ENCODE assay signal across 15 mouse cellular contexts in genomic region chr16:77252349-77252748, GRCm38 (mm10).
DNase-seq lines count a peak whose midpoint lies in the region; ATAC-seq and TF ChIP-seq lines count a peak whose summit lies in the region.
"Had no signal": no experiment of that assay in that cellular context is flagged by ENCODE, and none has a peak within 500 bp of the region (broad histone marks: within the 10 kb centered on the region; RNA-seq: fewer than 3 reads in every experiment).

No protein-coding gene starts in this region.

- H3K4me3 ChIP-seq in heart, adult 2 months: no peak overlapping the region
- no peak overlapping the region for H3K4me3 ChIP-seq in heart, embryonic 10.5 days
- H3K4me3 ChIP-seq in liver, adult 2 months (ENCODE audit: insufficient read depth, low read depth, low read length): no peak overlapping the region
- no peak overlapping the region for H3K4me3 ChIP-seq in liver, embryonic 12.5 days
- no peak overlapping the region for H3K4me3 ChIP-seq in embryonic facial prominence, embryonic 14.5 days (ENCODE audit: low read depth, low read length)
- H3K4me3 ChIP-seq: embryonic facial prominence, embryonic 12.5 days; hindbrain, embryonic 10.5 days; limb, embryonic 13.5 days had no signal

- no peak overlapping the region for H3K9ac ChIP-seq in heart, adult 2 months (ENCODE audit: low read depth, low read length)
- H3K9ac ChIP-seq in liver, adult 2 months (ENCODE audit: low read depth, low read length): no peak overlapping the region
- no peak overlapping the region for H3K9ac ChIP-seq in liver, embryonic 12.5 days
- no peak overlapping the region for H3K9ac ChIP-seq in embryonic facial prominence, embryonic 14.5 days (ENCODE audit: low read depth, low read length)
- H3K9ac ChIP-seq: embryonic facial prominence, embryonic 12.5 days; limb, embryonic 13.5 days had no signal

- H3K27ac ChIP-seq in heart, adult 2 months: no peak overlapping the region
- H3K27ac ChIP-seq in heart, embryonic 10.5 days: no peak overlapping the region
- no peak overlapping the region for H3K27ac ChIP-seq in liver, adult 2 months (replicated peaks; ENCODE audit: insufficient read depth, low read depth, low read length)
- H3K27ac ChIP-seq in liver, embryonic 12.5 days: no peak overlapping the region
- no peak overlapping the region for H3K27ac ChIP-seq in embryonic facial prominence, embryonic 14.5 days (replicated peaks; ENCODE audit: low read depth, low read length)
- H3K27ac ChIP-seq: embryonic facial prominence, embryonic 12.5 days; hindbrain, embryonic 10.5 days; limb, embryonic 13.5 days; macrophage had no signal

- H3K27me3 ChIP-seq in heart, adult 2 months (ENCODE audit: control insufficient read depth, insufficient read depth, low read length): no peaks in the 10 kb centered on the region
- no peaks in the 10 kb centered on the region for H3K27me3 ChIP-seq in heart, embryonic 10.5 days (ENCODE audit: insufficient read depth, poor library complexity, severe bottlenecking)
- H3K27me3 ChIP-seq in liver, adult 2 months (ENCODE audit: control insufficient read depth, insufficient read depth, low read length): no peaks in the 10 kb centered on the region
- no peaks in the 10 kb centered on the region for H3K27me3 ChIP-seq in liver, embryonic 12.5 days (replicated peaks)
- H3K27me3 ChIP-seq in embryonic facial prominence, embryonic 14.5 days (replicated peaks; ENCODE audit: control insufficient read depth, insufficient read depth, low read length): no peaks in the 10 kb centered on the region
- H3K27me3 ChIP-seq: embryonic facial prominence, embryonic 12.5 days; limb, embryonic 13.5 days had no signal

- no peaks in the 10 kb centered on the region for H3K79me2 ChIP-seq in heart, adult 2 months (replicated peaks; ENCODE audit: control insufficient read depth, insufficient read depth, low read length)
- no peaks in the 10 kb centered on the region for H3K79me2 ChIP-seq in liver, adult 2 months (ENCODE audit: control insufficient read depth, insufficient read depth, low read length)

- no peak for ATAC-seq in liver, embryonic 12.5 days
- no peak for ATAC-seq in embryonic facial prominence, embryonic 14.5 days (ENCODE audit: low read depth)

- 23% methylated on average over 3 of the region's 3 CpGs for WGBS in heart, adult 2 months
- WGBS in heart, embryonic 10.5 days: 68% methylated on average over 3 of the region's 3 CpGs
- 34% methylated on average over 3 of the region's 3 CpGs for WGBS in liver, adult 2 months
- WGBS in liver, embryonic 12.5 days (ENCODE audit: insufficient replicate concordance): 72% methylated on average over 3 of the region's 3 CpGs
- WGBS in embryonic facial prominence, embryonic 14.5 days: 29% methylated on average over 3 of the region's 3 CpGs

- H3K36me3 ChIP-seq in heart, adult 2 months (ENCODE audit: control insufficient read depth, insufficient read depth, low read length): no peaks in the 10 kb centered on the region
- no peaks in the 10 kb centered on the region for H3K36me3 ChIP-seq in heart, embryonic 10.5 days
- no peaks in the 10 kb centered on the region for H3K36me3 ChIP-seq in liver, adult 2 months (ENCODE audit: control insufficient read depth, insufficient read depth, low read length)
- H3K36me3 ChIP-seq in liver, embryonic 12.5 days: no peaks in the 10 kb centered on the region
- H3K36me3 ChIP-seq in embryonic facial prominence, embryonic 14.5 days (ENCODE audit: control insufficient read depth, insufficient read depth, low read length): no peaks in the 10 kb centered on the region
- H3K36me3 ChIP-seq: embryonic facial prominence, embryonic 12.5 days; hindbrain, embryonic 10.5 days; limb, embryonic 13.5 days had no signal

- no peak for DNase-seq in heart, adult 2 months
- DNase-seq in heart, embryonic 10.5 days (ENCODE audit: low spot score): no peak
- peak; percentile 61 for DNase-seq in liver, adult 2 months (ENCODE audit: extremely low read depth, low read depth, low spot score)
- DNase-seq in Muller cell, postnatal 12 days (ENCODE audit: inconsistent ontology term): peak; percentile 42
- peak; percentile 54 for DNase-seq in embryonic facial prominence, embryonic 14.5 days (ENCODE audit: low spot score)
- no peak for DNase-seq in MN1 (ENCODE audit: low spot score)
- DNase-seq in ovary, postnatal 14 days (ENCODE audit: low spot score): no peak
- DNase-seq: adrenal gland, adult 8-10 months; kidney, postnatal 10 days; spleen, adult 18-20 months had no signal

- TF ChIP-seq EP300 in heart, adult 2 months (IDR thresholded peaks at IDR 0.05; ENCODE audit: insufficient read depth, low read depth, low read length): no peak

- no peak overlapping the region for H3K4me2 ChIP-seq in liver, embryonic 12.5 days
- H3K4me2 ChIP-seq in embryonic facial prominence, embryonic 14.5 days (ENCODE audit: low read depth, low read length): no peak overlapping the region
- H3K4me2 ChIP-seq: embryonic facial prominence, embryonic 12.5 days; limb, embryonic 13.5 days had no signal

- TF ChIP-seq POLR2A in heart, adult 2 months (IDR thresholded peaks at IDR 0.05; ENCODE audit: insufficient read depth, low read depth, low read length): no peak
- no peak for TF ChIP-seq POLR2A in liver, adult 2 months (IDR thresholded peaks at IDR 0.05; ENCODE audit: extremely low read depth, insufficient read depth, low read length)

- intact Hi-C loops in heart, adult 2 months (cut with DNase I): loop anchor here (1.0 to 2.0 kb wide), 2 partner anchors 192 to 904 kb away; no protein-coding TSS in a partner anchor

- no peaks in the 10 kb centered on the region for H3K4me1 ChIP-seq in heart, adult 2 months (ENCODE audit: control insufficient read depth, insufficient read depth, low read length)
- H3K4me1 ChIP-seq in heart, embryonic 10.5 days: no peaks in the 10 kb centered on the region
- H3K4me1 ChIP-seq in liver, adult 2 months (ENCODE audit: control insufficient read depth, insufficient read depth, low read length): no peaks in the 10 kb centered on the region
- no peaks in the 10 kb centered on the region for H3K4me1 ChIP-seq in liver, embryonic 12.5 days
- H3K4me1 ChIP-seq in embryonic facial prominence, embryonic 14.5 days (ENCODE audit: control insufficient read depth, insufficient read depth, low read length): no peaks in the 10 kb centered on the region
- H3K4me1 ChIP-seq: embryonic facial prominence, embryonic 12.5 days; hindbrain, embryonic 10.5 days; limb, embryonic 13.5 days had no signal

- TF ChIP-seq CTCF in heart, adult 2 months (IDR thresholded peaks at IDR 0.05): peak; percentile 69
- 0 out of 2 replicates have a peak, but pooled peaks have one; percentile 35 for TF ChIP-seq CTCF in liver, adult 2 months (IDR thresholded peaks at IDR 0.05; ENCODE audit: low read depth, low read length)

- no peaks in the 10 kb centered on the region for H3K9me3 ChIP-seq in heart, embryonic 10.5 days
- H3K9me3 ChIP-seq in liver, embryonic 12.5 days (replicated peaks): no peaks in the 10 kb centered on the region
- no peaks in the 10 kb centered on the region for H3K9me3 ChIP-seq in embryonic facial prominence, embryonic 14.5 days (ENCODE audit: control insufficient read depth, low read length)
- H3K9me3 ChIP-seq: embryonic facial prominence, embryonic 12.5 days; hindbrain, embryonic 10.5 days; limb, embryonic 13.5 days had no signal

Comparison
In these comparisons a context has a peak if more than half of its experiments do, and no peak if none do; other contexts are left out.
1. DNase-seq: peak in liver, adult 2 months (single experiment), Muller cell, postnatal 12 days (single experiment) and embryonic facial prominence, embryonic 14.5 days (single experiment); none in heart, adult 2 months (0 of 2), heart, embryonic 10.5 days (single experiment), MN1 (single experiment) and ovary, postnatal 14 days (single experiment).